Mouse (Mus musculus) midbrain, embryonic 15.5 days (tissue): ENCODE results near the gene Cfap46. TPM values are rescaled to one million over a fixed set of nuclear protein-coding genes. Genes with fewer than 3 reads are reported as not detected.

Source experiments
- ATAC-seq: fragments of 200-750 bp; cut with Nextera tagmentation; replicated peaks from 2 replicates; pipeline ENCODE4 v1.8.0; 2017; ENCODE audit warnings: moderate TSS enrichment
- H3K27ac ChIP-seq: fragments of 300-500 bp; sonication (generic); 2 replicates; pipeline ENCODE4 v1.5.1; 2015; ENCODE audit warnings: mild to moderate bottlenecking, inconsistent platforms
- H3K27me3 ChIP-seq: fragments of 300-500 bp; sonication (generic); replicated peaks from 2 replicates; pipeline ENCODE4 v1.6.1; 2015; ENCODE audit warnings: inconsistent platforms
- H3K36me3 ChIP-seq: fragments of 300-500 bp; sonication (generic); replicated peaks from 2 replicates; pipeline ENCODE4 v1.6.1; 2015; ENCODE audit warnings: inconsistent platforms
- H3K4me1 ChIP-seq: fragments of 300-500 bp; sonication (generic); 2 replicates; pipeline ENCODE4 v1.6.1; 2015; ENCODE audit warnings: inconsistent platforms
- H3K4me2 ChIP-seq: fragments of 300-500 bp; sonication (generic); 2 replicates; pipeline ENCODE4 v1.6.1; 2015; ENCODE audit warnings: inconsistent platforms, mild to moderate bottlenecking, moderate library complexity
- H3K4me3 ChIP-seq: fragments of 300-500 bp; sonication (generic); 2 replicates; pipeline ENCODE4 v1.5.1; 2015; ENCODE audit warnings: mild to moderate bottlenecking, inconsistent platforms
- H3K9ac ChIP-seq: fragments of 300-500 bp; sonication (generic); 2 replicates; pipeline ENCODE4 v1.6.1; 2015; ENCODE audit warnings: mild to moderate bottlenecking, inconsistent platforms
- H3K9me3 ChIP-seq: fragments of 300-500 bp; sonication (generic); 2 replicates; pipeline ENCODE4 v1.6.1; 2016; ENCODE audit warnings: inconsistent platforms
- whole genome bisulfite sequencing: fragments of 180-500 bp; shearing (Covaris S2); methylation state at CpG from one replicate; pipeline ENCODE4 v1.1.7; 2015; ENCODE audit warnings: mixed read lengths; 5-methylcytosine and 5-hydroxymethylcytosine counted together
- polyA plus RNA-seq: library from polyadenylated mRNA; unstranded; fragments of >200 nt; fragmentation: Nextera tagmentation; extraction: Ambion mirVana; gene quantifications from 2 replicates; pipeline ENCODE4 v1.2.1, GENCODE M21; 2015

Cfap46 gene
- polyA plus RNA-seq, 1 experiment from 2014 or later: 4.1 TPM

DNA sequence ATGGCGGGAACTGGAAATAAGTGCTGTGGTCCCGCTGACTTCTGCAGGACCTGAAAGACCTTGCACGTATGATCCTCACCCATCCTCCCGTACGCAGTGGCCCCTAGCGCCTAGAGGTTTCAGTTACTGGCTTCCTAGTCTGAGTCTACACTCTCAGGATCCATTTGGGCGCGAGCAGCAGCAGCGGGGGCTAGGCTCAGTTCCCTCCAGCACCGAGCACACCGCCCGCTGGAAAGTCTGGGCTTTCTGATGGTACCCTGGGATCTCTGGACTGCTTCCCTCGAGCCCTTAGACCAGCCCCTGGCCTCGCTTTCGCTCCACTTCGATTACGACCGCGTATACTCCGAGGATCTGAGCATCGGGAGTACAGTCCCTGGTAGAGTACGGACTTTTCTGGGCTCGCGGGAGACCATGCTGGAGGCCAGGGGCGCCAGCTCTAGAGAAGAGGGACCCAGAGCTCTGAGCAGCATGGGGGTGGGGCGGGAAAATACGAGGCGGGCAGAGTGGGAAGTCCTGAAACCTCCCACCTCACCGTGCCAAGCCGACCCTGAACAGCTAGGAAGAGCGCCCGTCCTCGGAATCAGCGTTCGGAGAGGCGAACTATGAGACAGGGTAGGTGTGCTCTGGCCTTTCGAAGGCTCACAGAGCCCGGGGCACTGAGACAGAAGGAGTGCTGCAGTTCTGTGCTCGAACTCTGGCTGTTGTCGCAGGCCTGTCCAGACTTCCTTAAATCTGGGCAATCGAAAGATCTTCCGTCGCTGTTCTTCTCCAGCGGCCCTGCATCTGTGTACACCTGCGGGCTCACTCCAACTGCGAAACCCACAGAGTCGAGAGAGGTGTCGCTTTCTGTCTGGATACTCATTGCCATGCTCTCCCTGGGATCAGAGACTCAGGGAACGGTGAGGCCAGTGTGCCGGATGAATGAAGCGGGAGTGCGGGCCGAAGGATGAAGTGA is 99.1 kb downstream of the Cfap46 start:
- no peaks in the 10 kb centered on the region for H3K36me3 ChIP-seq
- no peaks in the 10 kb centered on the region for H3K9me3 ChIP-seq
- no peak overlapping the region for H3K4me3 ChIP-seq
- H3K4me1 ChIP-seq: peaks cover 31% of the 10 kb centered on the region
- H3K9ac ChIP-seq: no peak overlapping the region
- H3K27me3 ChIP-seq: peaks cover 89% of the 10 kb centered on the region
- H3K27ac ChIP-seq: no peak overlapping the region
- 2% methylated on average over 53 of the region's 53 CpGs for WGBS
- peak overlapping the region; percentile 11; the same call in 1 of the 2 replicates for H3K4me2 ChIP-seq
- no peak for ATAC-seq

DNA sequence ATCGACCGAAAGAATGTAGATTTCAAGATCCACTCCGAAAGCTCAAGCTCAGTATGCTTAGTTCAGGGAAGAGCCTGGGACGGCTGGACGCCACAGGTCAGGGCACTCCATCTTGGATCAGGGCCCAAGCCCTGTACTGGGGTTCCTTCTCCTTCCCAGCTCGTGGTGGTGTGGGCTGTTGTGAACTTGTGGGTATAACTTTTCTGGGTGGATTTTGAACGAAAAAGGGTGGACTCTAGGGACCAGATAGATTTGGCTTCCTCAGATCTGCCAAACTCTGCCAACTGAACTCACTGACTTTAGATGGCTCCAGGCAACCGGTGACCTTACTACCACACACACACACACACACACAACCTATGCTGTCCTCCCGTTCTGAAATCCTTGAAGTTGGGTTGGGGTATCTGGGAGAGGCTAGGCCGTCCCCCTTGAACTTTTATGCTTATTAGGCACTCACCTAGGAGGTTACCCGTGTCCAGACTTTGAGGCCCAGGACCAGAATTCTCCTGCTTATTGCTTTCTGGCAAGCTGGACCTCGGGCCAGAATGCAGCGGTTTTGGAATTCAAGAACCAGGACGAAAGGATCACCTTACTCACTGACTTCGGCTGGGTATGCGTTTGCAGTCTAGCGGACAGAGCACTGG is 100.4 kb downstream of the Cfap46 start:
- Histone ChIP-seq H3K27me3 (peaks cover 90% of the 10 kb centered on the region), H3K36me3 (no peaks in the 10 kb centered on the region), H3K4me1 (peaks cover 31% of the 10 kb centered on the region), H3K9ac (no peak overlapping the region), H3K4me3 (no peak overlapping the region), H3K9me3 (no peaks in the 10 kb centered on the region), H3K27ac (no peak overlapping the region), H3K4me2 (no peak overlapping the region)
- ATAC-seq: no peak
- 9% methylated on average over 17 of the region's 17 CpGs for WGBS

DNA sequence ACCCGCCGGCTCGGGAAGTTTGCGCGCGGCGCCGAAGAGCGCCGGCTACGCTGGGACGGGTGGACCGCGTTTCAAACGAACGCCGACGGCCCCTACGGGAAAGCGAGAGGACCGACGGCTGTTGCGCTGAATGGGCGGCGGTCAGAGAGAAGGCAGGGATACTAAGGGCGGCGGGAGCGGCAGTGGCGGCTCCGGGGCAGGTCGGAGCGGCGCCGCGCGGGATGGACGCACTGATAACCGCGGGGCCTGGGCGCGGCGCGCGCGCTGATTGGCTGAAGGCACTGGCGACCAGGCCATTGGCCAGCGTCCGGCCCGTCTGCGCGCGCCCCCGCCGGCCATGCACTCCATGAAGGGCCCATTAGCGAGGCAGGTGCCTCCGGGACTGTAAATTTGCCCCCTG is 101.0 kb downstream of the Cfap46 start, which contains the start of gene Nkx6-2:
TSS of gene Nkx6-2 (minus strand) at position 203 of the 400 bp plus-strand sequence.
- no peak within 1 kb of the TSS for H3K9ac ChIP-seq
- peaks cover 31% of the 10 kb centered on the region for H3K4me1 ChIP-seq
- H3K27ac ChIP-seq: no peak within 1 kb of the TSS
- peak within 1 kb of the TSS; percentile 31 for H3K4me3 ChIP-seq
- H3K36me3 ChIP-seq: no peaks in the 10 kb centered on the region
- H3K27me3 ChIP-seq: peaks cover 93% of the 10 kb centered on the region
- H3K9me3 ChIP-seq: no peaks in the 10 kb centered on the region
- ATAC-seq: no peak
- peak within 1 kb of the TSS; percentile 41 for H3K4me2 ChIP-seq
- under 1% methylated on average over 56 of the region's 56 CpGs for whole genome bisulfite sequencing

DNA sequence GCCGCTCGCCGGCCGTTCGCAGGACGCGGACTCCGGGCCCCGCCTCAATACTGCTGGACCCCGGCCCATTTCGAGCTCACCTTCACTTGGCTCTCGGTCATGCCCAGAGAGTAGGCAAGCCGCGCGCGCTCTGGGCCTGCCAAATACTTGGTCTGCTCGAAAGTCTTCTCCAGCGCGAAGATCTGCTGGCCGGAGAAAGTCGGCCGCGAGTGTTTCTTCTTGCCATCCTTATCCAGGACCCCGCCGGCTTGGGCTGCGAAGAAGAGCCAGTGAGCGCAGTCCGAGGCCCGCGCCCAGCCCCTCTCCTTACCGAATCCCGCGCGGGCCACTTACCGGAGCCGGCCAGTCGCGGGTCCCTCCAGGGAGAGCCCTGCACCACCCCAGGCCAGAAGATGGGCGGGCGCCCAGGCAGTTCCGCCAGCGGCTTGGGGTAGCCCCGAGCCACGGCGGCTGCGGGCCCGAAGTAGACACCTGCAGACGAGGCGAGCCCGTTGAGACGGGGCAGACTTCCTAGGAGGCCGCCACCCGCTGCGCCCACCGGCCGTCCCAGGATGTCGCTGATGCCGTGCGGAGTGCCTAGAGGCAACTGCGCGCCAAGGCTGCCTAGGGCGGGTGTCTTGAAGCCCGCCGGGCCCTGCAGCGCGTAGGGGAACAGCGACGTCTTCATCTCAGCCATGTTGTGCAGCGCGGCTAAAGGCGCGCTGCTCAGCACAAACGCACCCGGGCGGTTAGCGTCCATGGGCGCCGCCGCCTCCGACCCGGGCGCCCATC is 101.6 kb downstream of the Cfap46 start:
- H3K4me3 ChIP-seq: peak overlapping the region; percentile 31
- no peak overlapping the region for H3K27ac ChIP-seq
- H3K9ac ChIP-seq: no peak overlapping the region
- ATAC-seq: 0 out of 2 replicates have a peak, but pooled peaks have one; percentile 27
- WGBS: under 1% methylated on average over 82 of the region's 82 CpGs
- H3K4me1 ChIP-seq: peaks cover 31% of the 10 kb centered on the region
- peaks cover 93% of the 10 kb centered on the region for H3K27me3 ChIP-seq
- H3K9me3 ChIP-seq: no peaks in the 10 kb centered on the region
- H3K4me2 ChIP-seq: peak overlapping the region; percentile 41
- no peaks in the 10 kb centered on the region for H3K36me3 ChIP-seq

DNA sequence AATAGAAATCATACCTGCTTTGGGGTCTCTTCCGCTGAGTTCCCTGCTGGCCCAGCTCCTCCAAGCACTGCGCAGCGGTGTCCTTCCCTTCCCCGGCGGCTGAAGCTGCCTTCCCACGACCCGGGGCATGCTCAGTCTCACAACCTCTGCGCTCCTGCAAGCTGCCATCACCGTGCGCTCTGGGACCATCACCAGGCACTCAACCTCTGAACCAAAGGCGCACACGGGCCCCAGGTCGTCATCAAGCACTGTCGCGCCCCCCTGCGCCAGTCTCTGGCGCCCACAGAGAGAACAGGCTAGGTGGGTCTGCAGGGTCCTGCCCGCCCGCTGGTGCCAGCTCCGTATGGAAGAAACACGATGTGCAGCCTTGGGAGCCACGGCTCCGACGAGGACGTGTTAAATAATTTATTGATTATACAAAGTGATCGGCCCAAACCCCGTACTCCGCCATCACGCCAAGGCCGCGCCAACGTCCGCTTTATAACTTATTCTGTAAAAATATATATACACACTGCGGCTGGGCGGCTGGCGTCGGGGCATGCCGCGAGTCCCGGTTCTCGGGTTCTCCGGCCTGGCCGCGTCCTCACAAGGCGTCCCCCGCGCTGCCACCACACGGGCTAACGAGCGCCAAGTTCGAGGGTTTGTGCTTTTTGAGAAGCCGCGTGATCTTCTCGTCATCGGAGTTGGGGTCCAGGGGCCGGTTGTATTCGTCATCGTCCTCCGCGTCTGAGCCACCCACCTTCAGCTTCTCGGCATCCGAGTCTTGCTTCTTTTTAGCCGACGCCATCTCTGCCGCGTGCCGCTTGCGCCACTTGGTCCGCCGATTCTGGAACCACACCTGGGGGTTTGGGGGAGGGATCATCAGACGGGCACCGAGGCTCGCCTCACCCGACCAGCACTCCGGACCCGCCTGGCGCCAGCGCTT is 102.5 kb downstream of the Cfap46 start:
- no peak overlapping the region for H3K27ac ChIP-seq
- WGBS: 2% methylated on average over 78 of the region's 78 CpGs
- no peak for ATAC-seq
- no peaks in the 10 kb centered on the region for H3K36me3 ChIP-seq
- peaks cover 89% of the 10 kb centered on the region for H3K27me3 ChIP-seq
- peak overlapping the region; percentile 41 for H3K4me2 ChIP-seq
- H3K4me3 ChIP-seq: peak overlapping the region; percentile 31
- no peaks in the 10 kb centered on the region for H3K9me3 ChIP-seq
- no peak overlapping the region for H3K9ac ChIP-seq
- H3K4me1 ChIP-seq: peaks cover 31% of the 10 kb centered on the region

DNA sequence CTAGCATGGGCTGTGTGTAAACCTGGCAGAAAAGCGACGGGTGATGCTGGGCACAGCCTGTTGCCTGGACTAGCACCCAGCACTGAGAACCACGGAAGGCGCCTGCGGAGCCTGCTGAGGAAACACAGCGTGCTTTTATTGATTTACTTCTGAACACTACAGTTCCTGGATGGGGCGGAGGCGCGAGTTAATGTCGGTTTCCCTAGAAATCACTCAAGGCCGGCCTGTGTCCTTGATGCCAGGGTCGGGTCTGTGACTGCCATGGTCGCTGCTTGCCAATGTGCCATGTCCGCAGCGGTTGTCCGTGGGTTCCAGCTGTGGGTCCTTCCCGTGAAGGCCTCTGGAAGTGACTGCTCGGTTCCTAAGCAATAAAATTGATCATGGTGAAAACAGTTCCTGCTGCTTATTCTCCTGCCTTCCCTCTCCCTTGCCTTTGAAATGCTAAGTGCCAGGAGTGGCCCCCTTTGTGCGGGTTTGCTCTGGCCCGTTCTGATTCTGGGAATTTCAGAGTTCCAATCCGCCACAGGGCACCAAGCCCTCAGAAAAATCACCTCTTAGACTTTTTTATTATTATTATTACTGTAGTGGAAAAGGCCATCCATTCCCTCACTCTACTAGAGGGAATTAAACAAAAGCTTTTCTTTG is 104.2 kb downstream of the Cfap46 start:
- no peak overlapping the region for H3K27ac ChIP-seq
- no peak for ATAC-seq
- H3K4me1 ChIP-seq: peaks cover 28% of the 10 kb centered on the region
- peaks cover 84% of the 10 kb centered on the region for H3K27me3 ChIP-seq
- no peak overlapping the region for H3K4me3 ChIP-seq
- H3K4me2 ChIP-seq: no peak overlapping the region
- WGBS: 63% methylated on average over 21 of the region's 21 CpGs
- no peaks in the 10 kb centered on the region for H3K9me3 ChIP-seq
- H3K9ac ChIP-seq: no peak overlapping the region
- H3K36me3 ChIP-seq: no peaks in the 10 kb centered on the region

DNA sequence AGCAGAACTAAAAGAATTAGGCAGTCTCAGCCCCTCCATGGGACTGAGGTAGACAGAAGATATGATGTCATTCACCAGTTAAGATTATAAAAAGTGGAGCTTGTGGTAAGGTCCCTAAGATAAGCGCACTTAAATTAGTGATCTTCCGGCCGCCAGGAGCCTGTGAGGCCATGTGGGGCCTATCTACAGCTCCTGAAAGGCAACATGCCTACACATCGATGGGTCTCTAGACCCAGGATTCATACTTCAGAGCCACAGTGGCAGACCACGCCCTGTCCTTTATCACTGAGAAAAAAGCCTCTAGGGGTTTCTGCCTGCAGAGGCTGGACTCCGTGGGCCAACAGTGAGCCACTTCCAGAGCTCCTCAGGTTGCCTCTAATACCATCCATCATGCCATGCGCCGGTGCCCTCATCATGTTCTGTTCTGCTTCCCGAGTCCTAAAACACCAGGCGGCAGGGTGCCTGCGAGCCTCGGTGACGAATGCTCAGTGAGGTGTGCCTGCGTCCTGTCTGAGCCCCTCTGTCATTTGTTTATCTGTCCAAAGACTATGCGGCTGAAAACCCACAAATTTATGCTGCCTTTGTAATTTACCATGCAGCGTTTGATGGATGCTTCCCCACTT is 107.4 kb downstream of the Cfap46 start:
- Histone ChIP-seq H3K4me1 (peaks cover 6% of the 10 kb centered on the region; the same call in 1 of the 2 replicates), H3K9me3 (no peaks in the 10 kb centered on the region), H3K4me2 (no peak overlapping the region), H3K36me3 (no peaks in the 10 kb centered on the region), H3K27ac (no peak overlapping the region), H3K27me3 (peaks cover 56% of the 10 kb centered on the region), H3K4me3 (no peak overlapping the region), H3K9ac (no peak overlapping the region)
- WGBS: 67% methylated on average over 16 of the region's 16 CpGs
- no peak for ATAC-seq

DNA sequence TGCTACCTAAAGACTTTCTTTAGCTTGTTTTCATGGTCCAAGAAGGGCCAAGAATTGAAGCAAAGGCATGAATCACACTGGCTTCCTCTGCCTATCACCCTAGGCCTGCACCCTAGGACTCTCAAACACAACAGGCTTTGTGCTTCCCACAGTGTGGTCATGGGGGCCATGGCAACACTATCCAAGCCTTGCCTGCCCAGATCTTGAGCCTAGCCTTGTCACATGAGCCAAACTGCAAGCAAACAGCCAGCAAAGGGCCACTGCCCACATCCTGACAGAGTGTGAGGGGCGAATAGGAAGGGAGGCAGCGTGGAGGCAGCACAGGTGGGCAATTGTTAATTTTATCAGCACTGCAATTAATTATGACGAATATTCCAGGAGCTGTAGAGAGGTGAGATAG is 111.0 kb downstream of the Cfap46 start:
- no peak for ATAC-seq
- H3K4me3 ChIP-seq: no peak overlapping the region
- H3K9me3 ChIP-seq: no peaks in the 10 kb centered on the region
- no peak overlapping the region for H3K4me2 ChIP-seq
- 87% methylated on average over 3 of the region's 3 CpGs for WGBS
- peaks cover 26% of the 10 kb centered on the region for H3K27me3 ChIP-seq
- no peak overlapping the region for H3K27ac ChIP-seq
- no peaks in the 10 kb centered on the region for H3K4me1 ChIP-seq
- no peaks in the 10 kb centered on the region for H3K36me3 ChIP-seq
- no peak overlapping the region for H3K9ac ChIP-seq

DNA sequence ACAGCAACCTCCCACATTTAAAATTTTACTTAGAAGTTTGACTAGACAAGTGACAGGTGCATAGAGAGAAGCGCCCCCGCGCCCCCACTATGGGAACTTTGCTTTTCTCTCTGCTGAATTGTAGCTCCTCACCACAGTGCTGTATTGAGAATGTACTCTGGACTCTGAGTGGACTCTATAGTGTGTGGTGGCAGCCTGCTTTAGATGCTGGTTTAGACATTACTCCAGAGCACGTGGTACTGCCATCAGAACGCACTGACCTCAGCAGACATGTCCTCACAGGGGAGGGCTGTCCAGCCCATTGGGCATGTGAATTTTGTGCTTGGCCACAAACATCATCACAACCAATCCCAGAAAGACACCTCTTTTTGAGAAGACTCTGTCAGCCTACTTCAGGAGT is 112.8 kb downstream of the Cfap46 start:
- peaks cover 10% of the 10 kb centered on the region; the same call in 1 of the 2 replicates for H3K27me3 ChIP-seq
- no peak overlapping the region for H3K9ac ChIP-seq
- H3K4me3 ChIP-seq: no peak overlapping the region
- H3K36me3 ChIP-seq: no peaks in the 10 kb centered on the region
- no peak for ATAC-seq
- H3K4me1 ChIP-seq: no peaks in the 10 kb centered on the region
- 95% methylated on average over 5 of the region's 5 CpGs for WGBS
- no peaks in the 10 kb centered on the region for H3K9me3 ChIP-seq
- no peak overlapping the region for H3K27ac ChIP-seq
- H3K4me2 ChIP-seq: no peak overlapping the region

DNA sequence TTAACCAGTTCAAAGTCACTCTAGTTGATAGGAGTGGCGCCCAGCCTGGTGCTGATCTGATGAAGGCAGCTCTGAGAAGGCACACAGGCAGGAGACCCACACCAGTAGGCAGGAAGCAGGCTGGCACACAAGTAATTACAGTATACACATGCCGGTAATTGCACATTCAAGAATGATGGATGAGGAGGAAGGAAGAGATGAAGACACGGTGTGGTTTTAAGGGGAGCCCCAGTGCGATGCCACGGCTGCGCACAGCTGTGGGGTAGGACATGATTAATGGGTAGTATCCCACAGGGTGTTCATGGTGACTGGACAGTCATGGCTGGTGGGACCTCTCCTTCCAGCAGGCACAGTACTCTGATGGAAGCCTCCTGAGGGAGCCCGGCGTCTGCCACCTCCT is 117.1 kb downstream of the Cfap46 start:
- Histone ChIP-seq H3K4me3 (no peak overlapping the region), H3K4me1 (peaks cover 8% of the 10 kb centered on the region; the same call in 1 of the 2 replicates), H3K4me2 (no peak overlapping the region), H3K9ac (no peak overlapping the region), H3K27me3 (peaks cover 7% of the 10 kb centered on the region; the same call in 1 of the 2 replicates), H3K27ac (no peak overlapping the region), H3K9me3 (no peaks in the 10 kb centered on the region), H3K36me3 (no peaks in the 10 kb centered on the region)
- 82% methylated on average over 8 of the region's 8 CpGs for WGBS
- no peak for ATAC-seq
